Mouse (Mus musculus) cerebellum, adult 2 months (tissue): ENCODE measurements around the gene Adamts7.

Source experiments
- CTCF ChIP-seq: fragments of 200-500 bp; IDR thresholded peaks from 2 replicates; pipeline ENCODE4 v1.5.1; 2011; ENCODE audit warnings: low read depth, mild to moderate bottlenecking, control low read depth, low read length, moderate library complexity, borderline replicate concordance; ENCODE audit not compliant: insufficient read depth
- POLR2A ChIP-seq: fragments of 200-500 bp; IDR thresholded peaks from 2 replicates; pipeline ENCODE4 v1.6.1; 2011; ENCODE audit warnings: low read length, control low read depth, borderline replicate concordance; ENCODE audit not compliant: insufficient read depth

- TF ChIP-seq POLR2A (no peak), CTCF (no peak)
These were observed 81.7 kb downstream of the Adamts7 start for GRCm38 (mm10) chr9:90244301-90245151.
